Mouse (Mus musculus) adrenal gland, adult (tissue): ENCODE results near the gene Enox1.

Experiments used
- DNase-seq, 2 experiments: peaks; one replicate each; pipeline ENCODE4 v3.0.0; 2022 to 2023; ENCODE audit warnings: low spot score in 1 of 2; ENCODE audit not compliant: inconsistent age in 2 of 2

Enox1 gene

DNA sequence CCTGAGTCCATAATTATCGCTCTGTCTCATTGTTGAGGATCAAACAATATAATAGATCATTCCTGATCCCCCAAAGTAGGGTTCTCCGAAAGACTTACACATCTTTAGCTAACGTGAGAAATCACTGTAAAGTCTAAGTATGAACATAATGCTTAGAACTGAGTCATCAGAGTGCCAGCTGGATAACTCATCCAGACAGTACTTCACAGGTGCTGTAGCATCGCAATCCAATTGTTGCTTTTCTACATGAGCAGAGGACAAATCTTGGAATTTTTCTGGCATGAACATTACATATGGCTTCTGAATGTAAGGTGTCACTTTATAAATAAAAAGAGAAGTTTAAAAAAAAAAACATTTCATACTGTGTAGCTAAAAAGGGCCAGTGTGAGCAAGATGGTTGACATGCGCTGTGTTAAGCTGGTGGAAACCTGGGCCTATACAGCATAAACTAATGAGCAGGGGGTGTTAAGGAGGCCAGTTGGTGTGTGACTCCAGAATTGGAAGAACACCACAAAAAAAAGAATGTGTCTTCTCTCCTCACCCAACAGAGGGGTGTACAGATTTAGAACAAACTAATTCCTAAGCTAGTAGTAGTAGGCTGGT is 588.2 kb downstream of the Enox1 start:
- no peak for DNase-seq

DNA sequence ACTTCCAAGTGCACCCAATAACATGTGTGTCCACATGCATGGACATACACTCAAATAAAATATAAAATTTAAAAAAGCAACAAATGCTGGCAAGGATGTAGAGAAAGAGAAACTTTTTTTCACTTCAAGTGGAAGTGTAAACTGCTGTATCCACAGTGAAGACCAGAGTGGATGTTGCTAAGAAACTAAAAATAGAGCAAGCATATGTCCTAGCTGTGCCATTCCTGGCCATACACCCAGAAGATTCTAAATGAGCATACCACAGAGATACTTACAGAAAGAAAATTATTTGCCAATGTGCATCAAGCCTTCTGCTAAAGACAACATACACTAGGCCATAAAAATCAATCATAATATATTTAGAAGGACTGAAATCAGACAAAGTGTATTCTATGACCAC is 592.4 kb downstream of the Enox1 start:
- no peak for DNase-seq
